Mouse (Mus musculus): ENCODE measurements around the gene Hnrnph3.

GRCm38 (mm10) chr10:62965796-62966195, 58.2 kb downstream of the Hnrnph3 start:
- TF ChIP-seq POLR2A (IDR thresholded peaks at IDR 0.05; ENCODE audit: low read depth, low read length) (no peak), CTCF (conservative IDR thresholded peaks at IDR 0.05 in 1 of 2, IDR thresholded peaks at IDR 0.05 in 1 of 2; ENCODE audit: low read depth in 2 of 2, low read length in 2 of 2) (no peak)

All from CH12.LX (cell line).